Mouse (Mus musculus): ENCODE measurements around the gene Spa17. TPM values are rescaled to one million over a fixed set of nuclear protein-coding genes. Genes with fewer than 3 reads are reported as not detected.

Gene Spa17
- total RNA-seq, 2 experiments from 2014 or later = 3.3 to 4.4 TPM

DNA sequence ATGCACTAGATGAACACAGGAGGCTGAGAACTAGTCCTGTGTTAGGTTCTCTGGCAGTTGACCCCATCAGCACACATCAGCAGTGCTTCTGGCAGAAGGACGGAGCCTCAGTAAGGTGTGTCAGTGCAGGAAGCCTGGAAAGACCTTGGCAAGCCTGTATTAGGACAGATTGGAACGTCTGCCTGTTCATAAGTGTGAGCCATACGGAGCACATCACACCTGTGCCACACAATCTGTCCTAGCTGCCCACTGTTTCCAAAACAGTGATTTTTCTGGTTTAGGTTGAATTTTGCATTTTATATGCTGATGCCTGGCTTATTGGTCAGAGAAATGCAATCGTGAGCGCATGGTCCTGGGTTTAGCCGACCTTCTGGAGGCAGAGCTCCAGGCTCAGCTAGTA, 7.8 kb upstream of the Spa17 start:
- no peak for DNase-seq (ENCODE audit: low spot score in 2 of 2)

- no peak for DNase-seq (ENCODE audit: low spot score in 2 of 2)
Measured at GRCm38 (mm10) chr9:37616770-37617169, 3.2 kb upstream of the Spa17 start.

DNA sequence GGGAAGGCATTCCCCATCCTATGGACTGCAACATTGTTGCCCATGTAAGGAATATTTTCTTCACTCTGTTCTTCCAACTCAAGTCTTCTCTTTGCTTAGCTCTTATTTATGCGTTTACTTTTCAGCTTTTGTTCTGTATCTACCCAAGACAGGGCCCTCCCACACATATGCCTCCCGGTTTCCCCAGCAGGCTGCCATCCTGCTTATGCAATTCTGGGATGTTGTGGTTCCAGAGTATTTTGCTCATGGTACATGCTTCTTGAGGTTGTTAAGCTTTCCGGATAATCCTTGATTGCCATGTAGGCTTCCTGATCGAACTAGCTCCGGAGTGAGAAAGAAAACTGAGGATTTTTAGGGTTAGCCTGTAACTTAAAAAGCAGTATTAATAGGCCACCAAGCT, 1.7 kb upstream of the Spa17 start:
- no peak for DNase-seq (ENCODE audit: low spot score in 2 of 2)

- no peak for DNase-seq (ENCODE audit: low spot score in 2 of 2)
Measured at GRCm38 (mm10) chr9:37614316-37614715, 794 bp upstream of the Spa17 start.

- DNase-seq (ENCODE audit: low spot score in 2 of 2) = no peak
Measured at GRCm38 (mm10) chr9:37613911-37614280, 374 bp upstream of the Spa17 start.

DNA sequence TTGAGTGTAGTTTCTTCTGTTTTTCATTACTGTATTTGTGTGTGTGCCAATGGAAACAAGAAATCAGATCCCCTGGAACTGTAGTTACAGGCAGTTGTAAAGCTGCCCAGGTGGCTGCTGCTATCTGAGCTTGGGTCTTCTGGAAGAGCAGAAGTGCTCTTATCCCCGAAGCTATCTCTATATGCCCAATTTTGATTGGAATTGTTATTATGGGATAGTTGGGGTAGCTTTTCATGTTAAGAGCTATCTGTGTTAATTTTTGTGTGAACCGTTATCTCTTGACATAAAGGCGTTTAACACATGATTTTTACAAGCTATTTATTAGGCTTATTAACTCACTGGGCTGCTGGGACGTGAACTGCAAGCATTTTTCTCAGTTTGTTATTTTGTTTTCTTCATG, 4.0 kb downstream of the Spa17 start:
- DNase-seq (ENCODE audit: low spot score in 2 of 2) = no peak

DNA sequence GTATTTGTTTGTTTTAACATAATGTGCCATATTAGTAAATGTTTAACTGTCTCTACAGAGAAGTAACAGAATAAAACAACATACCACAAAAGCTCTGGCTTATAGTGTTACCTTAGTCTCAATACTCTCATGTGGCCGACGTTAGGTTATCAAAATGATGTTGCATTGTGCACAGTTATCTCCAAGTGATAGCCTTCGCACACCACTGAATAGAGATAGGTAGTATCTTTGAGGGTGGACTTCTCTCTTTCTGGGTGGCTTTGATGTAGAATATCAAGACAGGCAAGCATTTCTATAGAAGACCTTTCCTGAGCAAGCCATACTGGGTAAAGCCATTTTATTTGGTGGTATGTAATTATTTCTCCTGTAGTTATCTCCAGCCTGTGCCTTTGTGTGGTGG, 8.4 kb downstream of the Spa17 start:
- DNase-seq (ENCODE audit: low spot score in 2 of 2) = no peak

- no peak for DNase-seq (ENCODE audit: low spot score in 2 of 2)
Measured at GRCm38 (mm10) chr9:37600538-37601205, 12.8 kb downstream of the Spa17 start.

GRCm38 (mm10) chr9:37598637-37599036, 14.9 kb downstream of the Spa17 start:
- DNase-seq (ENCODE audit: low spot score in 2 of 2) = no peak

GRCm38 (mm10) chr9:37595570-37595969, 18.0 kb downstream of the Spa17 start:
- DNase-seq (ENCODE audit: low spot score in 2 of 2) = no peak

DNA sequence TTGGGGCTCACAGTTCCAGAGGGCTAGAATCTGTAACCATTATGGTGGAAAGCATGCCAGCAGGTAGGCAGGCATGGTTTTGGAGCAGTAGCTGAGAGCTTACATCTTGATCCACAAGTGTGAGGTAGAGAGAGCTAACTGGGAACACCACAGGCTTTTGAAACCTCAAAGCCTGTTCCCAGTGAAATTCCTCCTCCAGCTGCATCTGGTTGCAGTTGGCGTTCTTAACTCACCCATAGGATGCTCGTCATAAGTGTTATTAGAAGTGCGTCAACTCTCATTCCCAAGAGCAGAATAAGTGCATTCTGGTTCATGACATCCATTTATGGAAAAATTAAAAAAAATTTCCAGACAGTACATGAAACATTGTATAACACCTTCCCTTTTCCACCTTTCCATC, 19.8 kb downstream of the Spa17 start:
- DNase-seq (ENCODE audit: low spot score in 2 of 2) = no peak

DNA sequence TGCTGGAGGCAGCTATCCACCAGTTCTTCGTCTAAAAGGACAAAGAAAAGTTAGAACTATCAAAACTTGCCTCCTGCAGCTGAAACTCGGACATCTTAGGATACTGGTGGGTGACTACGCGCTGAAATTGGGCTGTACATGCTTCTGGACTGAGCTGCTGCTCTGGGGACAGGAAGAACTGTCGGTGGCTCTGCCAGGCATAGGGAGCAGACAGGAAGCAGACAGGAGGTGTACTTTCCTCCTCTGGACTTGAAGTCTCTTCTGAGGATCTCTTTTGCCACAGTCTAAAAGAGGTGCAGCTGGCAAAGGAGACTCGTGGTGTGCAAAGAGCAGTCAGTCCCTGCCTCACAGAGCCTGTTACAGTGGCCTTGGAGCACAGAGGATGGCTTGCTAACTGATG, 20.9 kb downstream of the Spa17 start:
- DNase-seq (ENCODE audit: low spot score in 2 of 2) = no peak

- no peak for DNase-seq (ENCODE audit: low spot score in 2 of 2)
Measured at GRCm38 (mm10) chr9:37592025-37592424, 21.5 kb downstream of the Spa17 start.

- DNase-seq (ENCODE audit: low spot score in 2 of 2) = no peak
Measured at GRCm38 (mm10) chr9:37590381-37590780, 23.1 kb downstream of the Spa17 start.

DNA sequence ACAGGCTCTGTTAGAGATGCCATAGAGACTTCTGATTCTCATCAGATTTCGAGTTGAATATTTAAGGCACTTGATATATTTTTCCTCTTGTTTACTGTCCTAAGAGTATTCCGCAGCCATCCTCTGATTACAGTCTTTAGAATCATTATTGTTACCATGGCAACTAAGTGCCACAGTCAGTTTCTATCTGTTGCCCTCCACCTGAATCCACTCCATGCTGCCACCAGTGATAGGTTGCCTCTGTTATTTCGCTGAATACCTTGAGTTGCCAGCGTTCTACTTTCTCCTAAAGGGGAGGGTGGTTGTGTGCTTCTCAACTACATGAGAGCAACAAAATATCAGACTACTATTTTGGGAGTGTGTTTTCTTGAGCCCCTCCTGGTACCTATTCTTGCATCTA, 26.8 kb downstream of the Spa17 start:
- no peak for DNase-seq (ENCODE audit: low spot score in 2 of 2)

DNA sequence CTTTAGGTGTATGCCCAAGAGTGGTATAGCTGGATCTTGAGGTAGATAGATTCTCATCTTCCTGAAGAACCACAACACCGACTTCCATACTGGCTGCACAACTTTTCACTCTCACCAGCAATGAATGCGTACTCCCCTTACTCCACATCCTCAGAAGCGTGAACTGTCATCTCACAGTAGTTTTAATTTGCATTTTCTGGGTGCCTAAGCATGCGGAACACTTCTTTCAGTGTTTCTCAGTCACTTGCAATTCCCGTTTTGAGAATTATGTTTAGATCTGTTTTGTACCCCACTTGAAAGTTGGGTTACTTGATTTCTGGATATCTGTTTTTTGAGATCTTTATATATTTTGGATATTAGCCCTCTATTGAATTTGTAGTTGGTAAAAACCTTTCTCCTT, 29.9 kb downstream of the Spa17 start:
- DNase-seq (ENCODE audit: low spot score in 2 of 2) = no peak

GRCm38 (mm10) chr9:37576436-37576930, 37.0 kb downstream of the Spa17 start:
- DNase-seq (ENCODE audit: low spot score in 2 of 2) = no peak

DNA sequence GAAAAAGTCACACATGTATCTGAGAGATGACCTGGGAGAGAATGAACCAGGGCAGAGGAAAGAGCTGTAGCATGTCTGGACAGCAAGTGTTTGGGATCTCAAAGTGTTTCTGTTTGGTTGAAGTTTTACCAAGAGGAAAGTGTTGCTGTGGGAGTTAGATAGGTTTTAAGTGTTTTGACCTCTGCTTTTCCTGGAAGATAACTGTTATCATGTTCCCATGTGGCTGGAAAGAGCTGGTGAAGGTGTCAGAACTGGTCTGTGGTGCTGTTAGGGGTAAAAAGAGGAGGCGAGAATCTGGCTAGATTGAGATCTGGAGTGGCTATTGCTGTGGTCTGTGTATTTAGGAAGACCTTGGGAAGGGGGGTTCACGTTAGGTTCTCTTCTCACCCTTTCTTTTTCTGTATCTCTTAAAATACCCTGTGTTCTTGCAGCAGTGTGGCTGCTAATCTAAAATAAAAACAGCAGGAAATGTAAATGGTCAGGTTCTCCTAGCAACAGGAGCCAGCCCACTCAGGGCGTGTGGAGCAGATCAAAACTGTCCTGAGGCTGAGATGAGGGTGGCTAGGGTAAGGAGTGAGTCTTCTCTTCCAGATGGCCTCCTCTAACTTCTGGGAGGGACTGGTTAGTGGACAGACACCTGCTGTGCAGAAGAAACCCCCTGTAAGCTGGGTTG, 41.2 kb downstream of the Spa17 start:
- DNase-seq (ENCODE audit: low spot score in 2 of 2) = no peak

DNA sequence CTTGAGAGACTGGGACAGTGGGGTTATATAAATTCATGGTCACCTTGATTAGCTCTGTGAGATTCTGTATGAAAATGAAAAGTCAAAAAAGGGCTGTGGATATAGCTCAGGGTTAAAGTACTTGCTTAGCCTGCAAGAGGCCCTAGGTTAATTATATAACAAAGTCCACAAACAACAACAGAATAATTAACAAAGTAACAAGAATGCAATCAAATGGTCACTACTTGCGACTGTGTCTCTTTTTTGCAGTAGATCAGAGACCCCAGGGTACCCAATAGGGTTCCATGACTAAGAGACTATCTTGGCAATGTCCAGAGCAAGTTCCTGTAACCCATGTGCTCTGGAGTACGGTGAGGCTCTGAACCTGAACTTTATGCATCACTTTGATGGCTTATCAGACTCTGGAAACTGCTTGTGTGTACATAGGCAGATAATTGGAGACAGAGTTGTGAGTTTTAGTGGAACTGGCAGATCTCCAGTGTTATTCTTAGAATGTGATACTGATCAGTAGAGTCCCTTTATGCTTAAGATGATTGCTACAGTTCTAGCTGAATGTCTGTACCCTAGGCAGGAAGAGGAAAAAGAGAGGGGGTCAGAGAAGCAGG, 44.2 kb downstream of the Spa17 start:
- DNase-seq (ENCODE audit: low spot score in 2 of 2) = no peak

DNA sequence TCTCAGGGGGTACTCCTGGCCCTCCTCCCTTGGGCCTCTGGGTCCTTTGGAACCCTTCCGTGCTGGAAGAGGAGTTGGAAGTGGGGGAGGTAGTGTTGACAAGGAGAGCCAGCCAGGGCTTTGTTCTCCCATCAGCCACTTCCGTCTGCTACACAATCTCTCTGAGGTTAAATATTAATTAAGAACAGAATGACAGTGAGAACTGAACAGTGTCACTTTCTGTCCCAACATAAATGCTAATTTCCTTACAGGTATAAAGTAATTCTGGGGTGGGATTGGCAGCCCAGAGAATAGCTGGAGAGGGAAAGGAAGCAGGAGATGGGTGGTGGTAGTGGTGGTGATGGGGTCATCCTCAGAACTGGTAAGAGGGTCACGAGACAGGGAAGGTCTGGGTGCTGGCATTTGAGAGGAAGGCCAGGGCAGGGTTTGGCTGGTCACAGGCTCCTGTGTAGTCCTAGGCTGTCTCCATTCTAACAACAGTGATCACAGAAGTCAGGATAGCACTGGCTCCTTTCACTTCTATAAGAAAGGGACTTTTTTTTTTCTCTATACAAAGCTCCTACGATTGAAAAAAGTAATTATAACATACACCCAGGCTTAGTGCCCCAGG, 44.8 kb downstream of the Spa17 start:
- DNase-seq (ENCODE audit: low spot score in 2 of 2) = no peak

DNA sequence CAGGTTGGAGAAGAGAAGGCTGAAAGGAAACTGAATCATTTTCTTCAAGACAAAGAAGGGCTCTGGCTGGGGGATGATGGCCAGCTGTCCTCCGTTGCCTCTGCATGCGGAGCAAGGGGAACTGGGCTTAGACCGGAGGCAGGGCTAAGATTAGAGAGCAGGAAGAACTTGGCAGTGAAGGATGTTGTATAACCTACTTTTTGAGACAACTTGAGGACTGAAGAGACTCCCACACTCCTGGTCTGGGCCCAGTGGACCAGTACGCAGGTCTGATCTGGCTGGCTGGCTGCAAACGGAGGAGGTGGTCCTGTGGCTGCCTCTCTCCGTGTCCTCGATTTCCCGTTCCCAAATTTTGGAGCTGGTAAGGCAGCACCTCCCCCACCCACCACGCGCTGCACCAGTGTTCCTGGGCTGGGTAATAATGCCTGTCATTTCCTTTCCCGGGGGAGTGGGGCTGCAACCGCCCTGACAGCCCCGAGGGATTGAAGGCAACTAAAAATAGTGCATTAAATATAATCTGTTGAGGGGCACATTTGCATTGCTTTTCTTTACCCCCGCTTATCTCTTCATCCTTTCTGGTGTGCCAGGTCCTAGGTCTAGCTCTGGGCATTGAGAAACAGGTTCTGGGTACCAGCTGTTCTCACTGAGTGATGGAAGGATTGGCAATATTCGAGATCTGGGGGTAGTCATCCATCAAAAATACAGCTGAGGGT, 45.5 kb downstream of the Spa17 start:
- no peak for DNase-seq (ENCODE audit: low spot score in 2 of 2)
